Mouse (Mus musculus) lung, postnatal 0 days (tissue): ENCODE results near the gene Chic2.

Experiments used
- CTCF ChIP-seq: IDR thresholded peaks from 2 replicates; pipeline ENCODE4 v1.5.1; 2016; ENCODE audit warnings: antibody characterized with exemption, mild to moderate bottlenecking
- EP300 ChIP-seq: IDR thresholded peaks from 2 replicates; pipeline ENCODE4 v1.6.1; 2016; ENCODE audit warnings: antibody characterized with exemption, mild to moderate bottlenecking, control low read depth

DNA sequence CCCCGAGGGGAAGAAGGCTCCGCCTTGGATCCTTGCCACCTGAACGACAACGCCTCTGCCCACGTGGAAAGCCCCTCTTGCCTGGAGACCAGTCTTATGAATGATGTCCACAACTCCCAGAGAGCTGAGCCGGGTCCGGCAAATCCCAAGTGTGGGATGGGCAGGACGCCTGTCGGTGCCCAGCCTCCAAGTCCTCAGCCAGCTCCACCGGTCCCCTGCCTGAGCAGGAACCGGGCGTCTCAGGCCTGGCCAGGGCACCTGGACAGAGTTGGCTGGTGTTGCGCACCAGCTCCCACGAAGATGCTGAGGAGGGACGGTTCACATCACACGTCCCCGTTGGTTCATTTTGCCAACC lies 40.9 kb upstream of the Chic2 start:
- TF ChIP-seq EP300 (no peak), CTCF (no peak)
